Mouse (Mus musculus): ENCODE measurements around the gene Memo1. TPM values are rescaled to one million over a fixed set of nuclear protein-coding genes. Genes with fewer than 3 reads are reported as not detected.
"Not testable (repeated sequence)": the region's sequence is repeated elsewhere in the genome, so short reads cannot be mapped to it uniquely, and the experiment has no call there.

Memo1 gene
- total RNA-seq, 2 experiments from 2014 or later, result 76.5 to 101 TPM

DNA sequence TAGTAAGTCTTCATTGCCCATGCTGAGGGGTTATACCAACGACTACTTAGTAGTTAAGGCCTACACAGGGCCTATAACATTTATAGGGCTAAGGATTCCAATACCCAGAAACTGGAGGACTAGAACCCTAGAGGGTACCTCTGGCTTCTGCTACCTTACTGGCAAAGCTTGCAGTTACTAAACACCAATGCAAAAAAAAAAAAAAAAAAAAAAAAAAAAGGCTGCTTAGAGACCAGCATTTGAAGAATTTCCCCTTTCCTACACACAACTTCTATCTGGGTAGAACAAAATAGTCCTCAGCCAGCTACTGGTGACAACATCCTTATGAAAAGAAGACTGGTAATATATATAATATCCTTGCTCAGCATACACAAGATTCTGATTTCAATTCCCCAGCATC lies 29.7 kb downstream of the Memo1 start:
- DNase-seq (ENCODE audit: low spot score in 2 of 2), result no peak

- DNase-seq (ENCODE audit: low spot score in 2 of 2), result no peak
Measured at GRCm38 (mm10) chr17:74265156-74265505, 30.2 kb downstream of the Memo1 start.

GRCm38 (mm10) chr17:74264333-74265155 lies 30.8 kb downstream of the Memo1 start:
- no peak for DNase-seq (ENCODE audit: low spot score in 2 of 2)

DNA sequence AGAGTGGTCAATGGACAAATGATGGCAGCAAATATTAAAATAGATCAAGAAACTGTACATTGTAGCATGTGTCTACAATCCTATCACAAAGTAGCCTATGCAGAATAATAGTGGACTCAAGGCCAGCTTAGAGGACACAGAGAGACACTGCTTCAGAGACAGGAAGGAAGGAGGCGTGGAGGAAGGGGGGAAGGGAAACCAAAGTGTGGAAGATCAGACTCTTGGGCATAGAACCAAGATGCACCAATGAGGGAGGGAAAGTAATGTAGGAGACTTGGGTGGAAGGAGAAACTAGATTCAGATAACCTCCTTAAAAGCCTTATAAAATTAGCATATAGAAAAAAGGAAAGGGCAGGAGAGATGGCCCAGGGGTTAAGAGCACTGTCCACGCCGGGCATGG lies 32.9 kb downstream of the Memo1 start:
- no peak for DNase-seq (ENCODE audit: low spot score in 2 of 2)

DNA sequence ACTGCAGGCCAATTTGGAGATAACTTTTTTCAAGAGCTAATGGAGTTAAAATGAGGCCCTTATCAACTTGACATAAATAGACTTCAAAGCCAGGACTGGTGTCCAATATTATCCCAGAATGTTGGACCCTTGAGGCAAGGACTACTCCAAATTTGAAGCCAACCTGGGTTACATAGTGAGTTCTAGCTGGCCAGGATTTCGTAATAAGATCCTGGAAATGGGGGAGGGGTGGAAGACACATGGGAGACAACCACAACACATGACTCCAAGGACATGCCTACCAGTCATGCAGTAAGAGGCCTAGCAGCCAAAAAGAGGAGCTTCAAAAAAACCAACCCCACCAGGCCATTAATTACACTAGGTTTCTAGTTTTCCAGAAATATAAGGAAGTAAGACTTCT lies 50.0 kb downstream of the Memo1 start:
- peak in 1 of 2 experiments; percentile 24 for DNase-seq (ENCODE audit: low spot score in 2 of 2)

- DNase-seq (ENCODE audit: low spot score in 2 of 2), result no peak
Measured at GRCm38 (mm10) chr17:74242788-74243187, 52.5 kb downstream of the Memo1 start.

- DNase-seq (ENCODE audit: low spot score in 2 of 2), result no peak
Measured at GRCm38 (mm10) chr17:74240322-74240721, 55.0 kb downstream of the Memo1 start.

- DNase-seq (ENCODE audit: low spot score in 2 of 2), result no peak
Measured at GRCm38 (mm10) chr17:74228131-74228759, 67.1 kb downstream of the Memo1 start.

DNA sequence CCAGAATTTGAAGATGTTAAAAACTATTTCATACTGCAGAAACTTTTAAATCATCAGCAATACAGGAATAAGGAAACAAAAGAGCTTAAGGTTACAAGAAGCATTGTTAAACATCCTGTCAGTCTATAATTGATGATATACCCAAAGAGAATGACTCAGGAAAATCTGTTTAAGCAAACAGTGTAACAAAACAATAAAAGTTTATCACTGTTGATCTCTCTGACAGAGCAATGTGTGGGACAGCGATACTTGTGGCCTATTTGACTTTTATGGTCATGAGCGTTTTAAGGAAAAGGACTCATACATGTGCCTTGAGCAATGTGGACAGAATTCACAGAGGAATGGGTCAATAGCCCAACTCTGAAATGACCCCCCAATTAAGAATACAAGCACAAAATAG lies 78.0 kb downstream of the Memo1 start:
- no peak for DNase-seq (ENCODE audit: low spot score in 2 of 2)

GRCm38 (mm10) chr17:74212831-74213524 lies 82.3 kb downstream of the Memo1 start:
- not testable (repeated sequence) for DNase-seq (ENCODE audit: low spot score in 2 of 2)

- no peak for DNase-seq (ENCODE audit: low spot score in 2 of 2)
Measured at GRCm38 (mm10) chr17:74209143-74209908, 86.0 kb downstream of the Memo1 start.

DNA sequence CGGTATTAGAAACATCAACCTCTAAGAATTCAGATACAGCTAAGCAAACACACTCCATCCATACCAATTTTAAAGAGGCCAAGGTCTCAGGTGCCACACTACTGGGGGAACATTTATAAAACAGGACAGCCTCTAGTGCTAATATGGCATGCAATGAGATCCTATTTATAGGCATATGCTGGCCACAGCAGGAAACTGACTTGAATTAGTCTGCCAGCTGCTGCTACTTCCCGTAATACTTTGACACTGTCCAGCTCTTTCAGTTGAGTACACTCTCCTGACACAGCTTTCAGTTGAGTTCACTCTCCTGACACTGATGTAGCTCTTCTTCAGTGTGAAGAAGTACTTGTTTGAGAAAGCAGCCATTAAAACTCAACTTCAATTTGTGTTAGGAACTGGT lies 99.4 kb downstream of the Memo1 start:
- no peak for DNase-seq (ENCODE audit: low spot score in 2 of 2)

DNA sequence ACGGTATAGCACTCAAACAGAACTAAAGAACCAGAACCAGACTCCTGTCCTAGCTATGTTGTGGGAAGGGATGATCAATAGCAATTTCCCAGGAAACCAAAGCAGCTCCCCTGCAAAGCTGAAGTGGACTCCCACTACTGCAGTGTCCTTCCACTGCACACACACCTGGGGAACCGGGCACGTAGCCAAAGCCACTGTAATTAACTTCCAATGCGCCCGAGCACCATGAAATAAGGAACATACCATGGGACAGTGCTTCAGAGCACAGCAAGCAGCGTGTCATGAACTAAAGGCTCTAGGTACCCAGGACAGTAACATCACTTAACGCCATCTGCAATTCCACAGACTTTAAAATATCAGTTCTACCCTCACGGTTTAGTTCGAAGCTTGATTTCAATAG lies 100.6 kb downstream of the Memo1 start:
- DNase-seq (ENCODE audit: low spot score in 2 of 2), result no peak

GRCm38 (mm10) chr17:74193463-74193862 lies 101.9 kb downstream of the Memo1 start:
- no peak for DNase-seq (ENCODE audit: low spot score in 2 of 2)

GRCm38 (mm10) chr17:74191446-74191845 lies 103.9 kb downstream of the Memo1 start:
- no peak for DNase-seq (ENCODE audit: low spot score in 2 of 2)

GRCm38 (mm10) chr17:74186197-74186596 lies 109.1 kb downstream of the Memo1 start:
- DNase-seq (ENCODE audit: low spot score in 2 of 2), result no peak

GRCm38 (mm10) chr17:74184739-74185138 lies 110.6 kb downstream of the Memo1 start:
- DNase-seq (ENCODE audit: low spot score in 2 of 2), result no peak

- DNase-seq (ENCODE audit: low spot score in 2 of 2), result no peak
Measured at GRCm38 (mm10) chr17:74180889-74181288, 114.4 kb downstream of the Memo1 start.

GRCm38 (mm10) chr17:74179640-74180039 lies 115.7 kb downstream of the Memo1 start:
- not testable (repeated sequence) for DNase-seq (ENCODE audit: low spot score in 2 of 2)

GRCm38 (mm10) chr17:74173726-74174125 lies 121.6 kb downstream of the Memo1 start:
- DNase-seq (ENCODE audit: low spot score in 2 of 2), result no peak

DNA sequence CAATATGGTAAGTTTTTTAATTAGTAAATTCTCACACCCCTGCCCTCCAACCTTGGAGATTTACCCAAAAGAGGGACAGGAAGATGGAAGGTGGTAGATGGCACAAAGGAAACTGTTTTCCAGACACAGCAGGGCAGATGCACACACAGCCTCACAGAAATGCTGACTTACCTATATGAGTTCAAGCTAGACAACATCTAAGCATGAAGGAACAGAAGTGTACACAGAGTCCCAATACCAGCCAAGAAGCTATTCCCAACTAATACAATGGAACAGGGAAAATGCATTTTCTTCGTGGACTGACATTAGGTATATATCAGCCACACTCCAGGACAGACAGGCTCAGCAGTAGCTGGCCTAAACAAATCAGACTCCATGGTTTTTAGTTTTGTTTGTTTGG lies 122.5 kb downstream of the Memo1 start:
- DNase-seq (ENCODE audit: low spot score in 2 of 2), result no peak

All from adrenal gland, adult 18-20 months (tissue).